17 mouse cellular contexts compared by ENCODE assay signal in genomic region chr5:23410718-23411101, GRCm38 (mm10). TPM values are rescaled to one million over a fixed set of nuclear protein-coding genes. Genes with fewer than 3 reads are reported as not detected.
DNase-seq lines count a peak whose midpoint lies in the region; ATAC-seq and TF ChIP-seq lines count a peak whose summit lies in the region.
"Had no signal": no experiment of that assay in that cellular context is flagged by ENCODE, and none has a peak within 500 bp of the region (broad histone marks: within the 10 kb centered on the region; RNA-seq: fewer than 3 reads in every experiment).

No protein-coding gene starts in this region.

- H3K9ac ChIP-seq in intestine, postnatal 0 days (ENCODE audit: low read depth, low read length), result no peak overlapping the region
- H3K9ac ChIP-seq in intestine, embryonic 15.5 days, result no peak overlapping the region
- no peak overlapping the region for H3K9ac ChIP-seq in lung, embryonic 15.5 days
- H3K9ac ChIP-seq: forebrain, embryonic 12.5 days; hindbrain, embryonic 14.5 days had no signal

- H3K4me3 ChIP-seq in intestine, postnatal 0 days (ENCODE audit: low read depth, low read length), result no peak overlapping the region
- no peak overlapping the region for H3K4me3 ChIP-seq in intestine, embryonic 15.5 days (replicated peaks)
- H3K4me3 ChIP-seq in lung, embryonic 15.5 days, result no peak overlapping the region
- H3K4me3 ChIP-seq: forebrain, embryonic 12.5 days; left cerebral cortex, adult 2 months had no signal

- peak; percentile 89 for DNase-seq in heart, adult 11 months
- no peak for DNase-seq in heart, postnatal 36 days
- DNase-seq in lung, postnatal 36 days, result no peak
- peak; percentile 72 for DNase-seq in skeletal muscle tissue, adult 2 months (ENCODE audit: low read depth, low spot score)
- DNase-seq in right cerebral cortex, postnatal 25 days, result no peak
- DNase-seq: adrenal gland, postnatal 14 days; cerebellum, postnatal 25 days; lung, postnatal 10 days; thymus, adult 2 months had no signal

- H3K4me1 ChIP-seq in intestine, postnatal 0 days (replicated peaks; ENCODE audit: control insufficient read depth, insufficient read depth, low read length), result peaks cover 21% of the 10 kb centered on the region
- H3K4me1 ChIP-seq in intestine, embryonic 15.5 days (replicated peaks), result peaks cover 14% of the 10 kb centered on the region
- H3K4me1 ChIP-seq in lung, embryonic 15.5 days, result peaks cover 33% of the 10 kb centered on the region

- ATAC-seq in intestine, postnatal 0 days, result no peak
- no peak for ATAC-seq in intestine, embryonic 15.5 days
- ATAC-seq in lung, embryonic 15.5 days (ENCODE audit: borderline replicate concordance, extremely low read depth, low FRiP score, low TSS enrichment), result no peak

- no peaks in the 10 kb centered on the region for H3K9me3 ChIP-seq in intestine, postnatal 0 days (ENCODE audit: control insufficient read depth)
- H3K9me3 ChIP-seq in intestine, embryonic 15.5 days, result no peaks in the 10 kb centered on the region
- no peaks in the 10 kb centered on the region for H3K9me3 ChIP-seq in lung, embryonic 15.5 days
- H3K9me3 ChIP-seq: forebrain, embryonic 12.5 days; G1E had no signal

- WGBS in intestine, postnatal 0 days, result 71% methylated on average over 2 of the region's 2 CpGs
- WGBS in intestine, embryonic 15.5 days, result 72% methylated on average over 2 of the region's 2 CpGs
- 73% methylated on average over 2 of the region's 2 CpGs for WGBS in lung, embryonic 15.5 days

- no peak for TF ChIP-seq CTCF in intestine, postnatal 0 days (IDR thresholded peaks at IDR 0.05; ENCODE audit: low read depth)

- H3K27me3 ChIP-seq in intestine, postnatal 0 days (replicated peaks; ENCODE audit: control insufficient read depth, insufficient read depth, low read length), result no peaks in the 10 kb centered on the region
- no peaks in the 10 kb centered on the region for H3K27me3 ChIP-seq in intestine, embryonic 15.5 days (replicated peaks)
- H3K27me3 ChIP-seq in lung, embryonic 15.5 days, result no peaks in the 10 kb centered on the region
- H3K27me3 ChIP-seq: forebrain, embryonic 12.5 days had no signal

- H3K36me3 ChIP-seq in intestine, postnatal 0 days (ENCODE audit: control insufficient read depth, insufficient read depth), result 0 out of 2 replicates have a peak, but pooled peaks cover 4% of the 10 kb centered on the region
- peaks cover 4% of the 10 kb centered on the region; the same call in 1 of the 2 replicates for H3K36me3 ChIP-seq in intestine, embryonic 15.5 days
- peaks cover 5% of the 10 kb centered on the region; the same call in 1 of the 2 replicates for H3K36me3 ChIP-seq in lung, embryonic 15.5 days

- intact Hi-C loops in heart, postnatal 36 days (cut with DNase I), result loop anchor here (1.0 kb wide), 2 partner anchors 23 to 158 kb away; no protein-coding TSS in a partner anchor

- no peak overlapping the region for H3K4me2 ChIP-seq in intestine, postnatal 0 days (replicated peaks; ENCODE audit: low read depth)
- no peak overlapping the region for H3K4me2 ChIP-seq in intestine, embryonic 15.5 days (replicated peaks)
- no peak overlapping the region for H3K4me2 ChIP-seq in lung, embryonic 15.5 days
- H3K4me2 ChIP-seq: forebrain, embryonic 12.5 days; hindbrain, embryonic 14.5 days; midbrain, embryonic 11.5 days had no signal

- peak overlapping the region; percentile 21; the same call in 1 of the 2 replicates for H3K27ac ChIP-seq in intestine, postnatal 0 days (ENCODE audit: low read depth, low read length)
- no peak overlapping the region for H3K27ac ChIP-seq in intestine, embryonic 15.5 days
- H3K27ac ChIP-seq in lung, embryonic 15.5 days, result peak overlapping the region; percentile 16; the same call in 1 of the 2 replicates
- H3K27ac ChIP-seq: forebrain, embryonic 12.5 days had no signal

RNA-seq across cellular contexts. Expression of gene Kmt2e, which starts 23.5 kb away (rescaled TPM):
- 10 to 100 TPM; 50.1 to 51.5 TPM for total RNA-seq in heart, postnatal 36 days (2021)
- 44.8 and 49.3 TPM in 2 replicates for polyA plus RNA-seq in intestine, postnatal 0 days (2015; fragmentation: Nextera tagmentation; extraction: Ambion mirVana)
- 77.2 and 86.4 TPM in 2 replicates for polyA plus RNA-seq in intestine, embryonic 15.5 days (2015; fragmentation: Nextera tagmentation; extraction: Ambion mirVana)
- polyA plus RNA-seq in lung, embryonic 15.5 days (2015; fragmentation: Nextera tagmentation; extraction: Ambion mirVana), result 94.8 and 99.4 TPM in 2 replicates

Comparison
In these comparisons a context has a peak if more than half of its experiments do, and no peak if none do; other contexts are left out.
1. DNase-seq: peak in heart, adult 11 months (single experiment) and skeletal muscle tissue, adult 2 months (single experiment); none in heart, postnatal 36 days (0 of 2), lung, postnatal 36 days (single experiment) and right cerebral cortex, postnatal 25 days (single experiment).